Mouse (Mus musculus) lung, postnatal 25 days (tissue): ENCODE data around the gene Jmjd8.
"Not testable (repeated sequence)": the region's sequence is repeated elsewhere in the genome, so short reads cannot be mapped to it uniquely, and the experiment has no call there.

Experiments
- DNase-seq: peaks from one replicate; pipeline ENCODE4 v3.0.0; 2022; ENCODE audit warnings: low spot score

Gene Jmjd8

DNA sequence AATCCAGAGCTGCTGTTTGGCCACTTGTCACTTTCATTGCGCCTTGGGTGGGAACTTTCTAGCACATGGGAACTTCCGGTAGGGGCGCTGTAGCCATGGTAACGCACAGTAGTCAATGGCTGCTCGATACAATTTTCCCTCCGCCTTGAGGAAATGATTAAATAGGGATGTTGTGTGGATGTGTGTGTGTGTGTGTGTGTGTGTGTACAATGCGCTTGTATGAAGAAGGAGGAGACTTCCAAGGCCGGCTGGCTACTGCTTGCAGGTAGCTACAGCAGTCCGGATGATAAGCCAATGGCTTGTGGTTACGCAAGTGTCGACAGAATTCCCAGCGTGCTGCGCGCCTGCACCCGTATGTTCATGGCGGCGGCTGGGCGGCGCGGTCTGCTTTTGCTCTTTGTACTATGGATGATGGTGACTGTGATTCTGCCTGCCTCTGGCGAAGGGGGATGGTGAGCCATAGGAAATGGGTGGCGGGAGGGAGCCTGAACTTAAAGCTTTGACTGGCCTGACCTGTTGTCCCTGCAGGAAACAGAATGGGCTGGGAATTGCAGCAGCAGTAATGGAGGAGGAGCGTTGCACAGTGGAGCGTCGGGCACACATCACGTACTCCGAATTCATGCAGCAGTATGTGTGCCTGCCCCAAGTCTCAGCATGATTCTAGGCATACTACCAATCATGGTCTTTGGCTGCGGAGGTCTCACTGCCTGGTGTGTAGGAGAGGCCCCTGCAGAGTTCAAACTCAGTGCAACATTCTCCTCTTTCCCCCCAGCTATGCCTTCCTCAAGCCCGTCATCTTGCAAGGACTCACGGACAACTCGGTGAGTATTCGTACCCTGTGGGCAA lies at the start of gene Jmjd8:
Gene Jmjd8 (plus strand): TSS at position 156 of the 846 bp plus-strand sequence.
- DNase-seq: peak; percentile 73

DNA sequence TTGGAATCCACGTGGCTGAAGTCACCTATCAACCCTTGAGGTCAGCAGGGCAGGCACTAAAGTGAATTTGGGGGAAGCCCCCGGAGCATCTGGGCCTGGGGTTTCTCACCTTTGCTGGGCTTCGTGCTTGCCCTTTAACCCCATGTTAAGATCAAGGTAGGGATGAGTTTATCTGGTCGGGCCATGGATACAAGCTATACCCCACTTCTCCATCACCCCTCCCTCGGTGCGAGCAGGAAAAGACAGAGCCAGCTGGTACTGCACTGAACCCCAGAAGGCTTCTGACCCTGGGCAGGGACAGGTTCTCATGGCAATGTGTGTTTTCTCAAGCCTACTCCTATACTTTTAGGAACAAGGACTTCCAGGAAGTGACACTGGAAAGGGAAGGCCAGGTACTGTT lies 47.3 kb upstream of the Jmjd8 start:
- no peak for DNase-seq

DNA sequence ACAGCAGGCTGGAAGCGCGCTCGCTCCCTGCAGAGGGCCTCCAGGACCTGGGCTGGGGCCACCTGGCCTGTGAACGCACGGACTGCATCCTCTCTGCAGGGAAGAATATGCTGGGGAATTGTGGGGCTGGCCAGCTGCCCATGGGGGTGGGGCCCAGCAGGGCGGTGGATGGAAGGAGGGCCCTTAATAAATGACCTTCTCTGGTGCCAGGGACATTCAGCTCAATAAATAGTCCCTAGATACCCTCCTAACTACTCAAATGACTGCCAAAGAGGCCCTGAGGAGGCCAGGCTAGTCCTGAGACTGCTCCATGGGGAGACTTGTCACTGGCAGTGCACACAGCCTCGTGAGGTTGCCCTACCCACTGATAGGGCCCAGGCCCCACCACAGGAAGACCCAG lies 45.6 kb upstream of the Jmjd8 start:
- no peak for DNase-seq

DNA sequence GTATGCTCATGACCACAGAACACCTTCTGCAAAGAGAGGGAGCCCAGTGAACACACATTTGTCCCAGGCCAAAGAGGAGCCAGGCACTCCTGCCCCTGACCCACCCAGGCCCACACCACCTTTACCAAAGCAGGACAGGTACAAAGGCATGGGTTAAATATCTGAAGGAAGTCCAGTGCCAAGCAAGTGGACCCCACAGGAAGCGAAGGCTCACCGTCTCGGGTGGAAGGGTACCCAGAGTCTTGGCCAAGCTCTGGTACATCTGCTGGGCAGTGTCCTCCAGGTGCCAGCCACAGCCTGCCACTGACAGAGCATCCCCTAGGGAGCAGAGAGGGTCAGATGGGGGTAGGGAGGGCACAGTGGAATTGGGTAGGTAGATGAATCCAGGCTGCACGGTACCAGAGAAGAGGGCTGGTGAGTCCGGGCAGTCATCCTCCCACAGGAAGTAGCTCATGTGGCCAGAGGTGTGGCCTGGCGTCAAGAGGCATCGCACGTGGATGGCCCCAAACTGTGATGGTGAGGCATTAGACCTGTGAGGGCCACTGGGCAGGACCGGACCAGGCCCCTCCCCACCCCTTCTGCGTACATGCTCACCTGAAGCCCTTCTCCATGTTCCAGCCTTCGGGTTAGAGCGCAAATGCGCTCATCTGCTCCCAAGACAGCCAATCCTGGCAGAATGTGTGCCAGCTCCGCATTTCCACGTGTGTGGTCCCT lies 44.6 kb upstream of the Jmjd8 start:
- no peak for DNase-seq

DNA sequence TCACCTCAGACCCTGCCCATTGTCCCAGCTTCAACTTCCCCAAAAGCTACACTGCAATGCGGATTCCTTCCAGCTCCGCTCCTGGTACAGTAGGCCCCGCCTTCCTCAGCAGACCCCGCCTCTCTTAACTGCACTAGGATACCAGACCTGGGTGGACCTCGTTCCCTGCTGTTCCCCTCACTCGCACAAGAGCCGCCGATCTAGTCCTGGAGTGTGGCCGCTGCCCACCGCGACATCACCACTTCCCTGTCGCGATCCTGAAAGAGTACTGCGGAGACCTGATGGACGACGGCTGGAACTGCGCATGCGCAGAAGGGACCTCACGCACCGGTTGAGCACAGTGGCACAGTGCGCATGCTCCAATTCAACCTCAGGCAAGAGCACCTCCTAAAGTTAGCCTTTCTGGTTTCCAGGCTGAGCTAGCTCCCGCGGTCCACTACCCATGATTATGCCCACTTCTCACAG lies 43.4 kb upstream of the Jmjd8 start, which contains the start of gene Haghl:
Gene Haghl (minus strand): TSS at position 393 of the 465 bp plus-strand sequence.
- peak; percentile 94 for DNase-seq

DNA sequence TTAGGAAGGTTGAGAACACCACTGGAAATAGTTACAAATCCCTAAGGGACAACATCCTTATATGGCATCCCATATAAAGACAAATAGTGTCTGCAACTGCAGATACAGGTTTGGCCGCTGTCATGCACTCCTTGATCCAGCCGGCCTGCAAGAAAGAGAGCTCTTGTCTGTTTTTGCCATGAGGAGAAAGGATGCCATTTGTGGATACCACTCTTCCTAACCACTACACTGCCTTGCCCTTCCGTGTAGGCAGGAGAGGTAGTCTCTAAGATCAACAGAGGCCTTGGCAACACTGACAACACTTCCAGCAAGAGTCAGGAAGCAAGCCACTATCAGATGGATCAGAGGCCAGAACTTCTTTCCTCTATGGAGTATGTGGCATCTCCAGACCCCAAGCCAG lies 42.4 kb upstream of the Jmjd8 start, which contains the start of gene Ccdc78:
Gene Ccdc78 (plus strand): TSS at position 301 of the 400 bp plus-strand sequence.
- DNase-seq: no peak

DNA sequence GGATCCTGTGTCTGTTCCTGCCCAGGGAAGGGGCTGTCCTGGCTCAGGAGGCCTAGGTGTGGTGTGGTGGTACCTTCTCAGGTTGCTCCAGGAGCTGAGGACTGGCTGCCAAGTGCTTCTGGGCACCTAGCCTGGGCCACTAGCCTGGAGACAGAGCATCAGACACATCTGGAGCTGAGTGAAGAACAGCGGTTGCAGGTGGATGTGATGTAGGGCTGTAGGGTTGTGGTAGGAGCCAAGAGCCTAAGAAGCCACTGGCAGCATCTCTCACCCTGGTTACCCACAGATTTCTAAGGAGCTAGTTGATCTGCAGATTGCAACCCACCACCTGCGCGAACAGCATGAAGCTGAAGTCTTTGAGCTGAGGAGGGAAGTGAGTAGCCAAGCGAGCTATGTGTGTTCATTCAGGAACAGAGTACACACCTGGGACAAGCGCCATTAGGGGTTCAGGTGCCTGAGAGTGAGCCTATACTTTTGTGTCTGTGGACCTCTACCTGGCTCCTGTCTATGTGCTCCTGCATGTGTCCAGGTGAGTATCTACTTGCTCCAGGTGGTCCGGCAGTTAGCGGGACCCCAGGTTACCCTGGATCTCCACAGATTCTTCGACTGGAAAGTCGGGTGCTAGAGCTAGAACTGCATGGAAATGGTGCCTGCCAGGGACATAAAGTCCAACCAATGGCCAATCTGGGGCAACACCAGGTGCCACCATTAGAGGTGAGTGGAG lies 41.7 kb upstream of the Jmjd8 start:
- no peak for DNase-seq

DNA sequence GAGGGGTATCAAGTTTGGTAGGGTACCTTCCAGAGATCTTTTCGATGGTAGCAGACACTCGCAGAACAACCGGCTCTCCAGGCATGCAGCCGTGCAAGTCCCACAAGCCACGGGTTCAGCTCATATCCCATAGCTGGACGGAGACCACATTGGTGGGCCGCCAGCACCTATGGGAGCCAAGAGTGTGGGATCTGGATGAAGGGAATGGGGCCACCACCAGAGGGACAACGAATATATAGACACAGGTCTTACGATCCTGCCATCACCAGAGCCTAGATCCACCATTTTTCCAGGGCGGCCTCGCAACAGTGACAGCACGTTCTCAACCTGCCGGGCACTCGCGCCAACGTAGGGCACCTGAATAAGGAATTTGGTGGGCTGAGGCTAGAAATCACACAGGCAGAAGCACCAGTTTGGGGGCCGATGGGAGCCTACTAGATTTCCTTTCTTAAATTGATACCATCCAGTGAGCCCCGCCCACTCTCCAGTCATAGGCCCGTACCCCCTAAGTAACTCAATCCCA lies 37.3 kb upstream of the Jmjd8 start:
- DNase-seq: no peak

DNA sequence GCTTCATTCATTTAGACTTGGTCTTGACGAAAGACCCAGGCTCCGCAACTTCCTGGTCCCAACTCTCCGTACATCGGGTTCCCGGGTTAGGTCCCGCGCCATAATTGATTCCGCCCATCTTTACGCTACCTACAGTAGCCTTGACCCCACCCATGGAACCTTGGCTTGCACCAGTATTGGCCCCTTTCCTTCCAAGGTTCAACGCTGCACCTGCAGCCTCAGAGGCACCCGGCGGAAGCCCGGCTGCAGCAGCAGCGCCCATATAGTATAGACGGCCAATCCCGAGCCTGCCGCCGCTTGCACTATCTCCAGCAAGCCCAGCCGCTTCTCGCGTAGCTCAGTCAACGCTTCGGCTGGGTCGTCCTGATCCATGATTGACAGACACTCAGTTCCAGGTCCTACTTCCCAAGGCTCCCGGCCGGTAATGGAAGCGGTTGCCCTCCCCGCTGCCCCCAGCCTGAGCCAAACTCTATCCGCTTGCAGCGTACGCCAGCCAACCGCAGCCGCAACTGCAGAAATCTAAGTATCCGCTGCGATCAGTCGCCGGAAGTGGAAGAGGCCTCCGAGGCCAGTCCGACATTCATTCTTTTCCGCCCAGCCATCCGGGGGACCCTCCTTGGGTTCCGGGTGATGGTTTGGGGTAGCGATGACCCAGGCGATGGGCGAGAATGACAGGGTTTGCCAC lies 36.7 kb upstream of the Jmjd8 start:
- peak; percentile 77 for DNase-seq

DNA sequence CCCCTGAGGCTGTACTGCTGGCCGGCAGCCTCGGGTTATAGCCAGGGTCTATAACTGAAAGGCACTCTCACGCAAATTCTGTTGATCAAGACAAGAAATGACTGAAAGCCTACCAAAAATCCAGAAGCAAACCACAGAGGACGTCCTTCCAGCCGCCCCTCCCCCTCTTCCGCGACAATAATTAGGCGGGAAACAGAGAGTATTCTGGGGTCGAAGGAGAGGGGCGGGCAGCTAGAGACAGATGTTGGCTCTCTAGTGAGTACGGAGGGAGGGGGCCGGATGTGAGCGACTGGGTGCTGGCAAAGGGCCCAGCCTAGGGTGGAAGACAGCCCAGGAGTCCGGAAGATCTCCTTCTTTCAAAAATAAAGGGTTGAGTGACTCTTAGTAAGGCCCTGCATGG lies 36.1 kb upstream of the Jmjd8 start, which contains the start of gene Fam173a:
Gene Fam173a (minus strand): TSS at position 287 of the 400 bp plus-strand sequence.
- DNase-seq: peak; percentile 77

DNA sequence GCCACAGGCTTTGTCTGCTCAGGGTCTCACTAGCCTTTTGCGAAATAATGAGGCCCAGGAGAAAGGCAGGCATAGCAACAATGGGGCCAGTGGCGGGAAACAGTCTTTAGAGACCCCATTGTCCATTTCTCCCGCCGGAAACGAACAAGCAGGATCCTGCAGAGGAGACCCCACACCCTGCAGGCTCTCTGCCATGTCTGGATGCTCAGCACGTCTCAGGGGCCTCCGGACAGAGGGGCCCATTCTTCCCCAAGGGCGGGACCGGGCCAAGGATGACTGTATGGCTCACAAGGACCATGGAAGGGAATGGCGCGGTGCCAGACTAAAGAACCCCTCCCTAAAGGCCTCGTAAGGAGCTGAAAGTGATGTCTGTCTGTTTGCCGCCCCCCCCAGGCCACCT lies 34.5 kb upstream of the Jmjd8 start:
- DNase-seq: no peak

DNA sequence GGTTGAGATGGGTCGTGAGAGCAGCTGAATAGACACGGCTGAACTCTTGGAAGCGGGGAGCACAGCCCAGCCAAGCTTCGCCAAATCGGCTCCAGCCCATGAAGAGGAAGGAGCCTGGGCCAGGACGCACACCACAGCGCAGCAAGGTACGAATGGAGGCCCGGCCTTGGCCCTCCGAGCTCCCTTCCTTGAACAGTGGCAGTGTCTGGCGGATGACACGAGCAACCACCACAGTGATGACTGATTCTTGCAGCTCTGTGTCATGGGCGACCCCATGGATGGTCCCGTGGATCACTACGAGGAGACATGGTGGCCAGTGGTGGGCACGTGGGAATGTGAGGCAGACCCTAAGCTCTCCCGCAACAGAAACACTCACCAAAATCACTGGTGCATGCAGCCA lies 33.7 kb upstream of the Jmjd8 start:
- no peak for DNase-seq

DNA sequence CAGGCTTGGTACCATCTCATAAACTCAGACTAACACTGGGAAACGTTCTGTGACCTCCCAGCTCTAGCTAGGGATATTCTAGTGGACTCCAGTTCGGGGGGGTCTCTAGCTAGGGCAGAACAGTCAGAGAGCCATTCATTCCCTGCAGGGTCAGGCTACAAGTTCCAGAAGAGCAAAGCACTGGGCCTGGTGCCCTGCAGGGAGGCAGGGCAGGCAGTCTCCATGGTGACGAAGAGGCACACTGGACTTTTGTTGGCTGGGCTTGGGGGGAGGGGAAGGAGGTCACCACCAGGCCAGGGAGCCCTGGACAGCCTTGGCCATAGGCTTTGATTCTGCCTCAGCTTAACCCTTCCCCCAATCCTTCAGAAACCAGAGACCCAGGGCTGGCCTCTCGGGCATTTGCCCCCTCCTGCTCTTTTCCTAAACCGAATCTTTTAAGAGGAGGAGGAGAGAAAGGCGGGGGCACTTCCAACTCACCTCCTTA lies 33.0 kb upstream of the Jmjd8 start, which contains the start of gene AC134908.4:
Gene AC134908.4 (minus strand): TSS at position 51 of the 484 bp plus-strand sequence.
- no peak for DNase-seq

DNA sequence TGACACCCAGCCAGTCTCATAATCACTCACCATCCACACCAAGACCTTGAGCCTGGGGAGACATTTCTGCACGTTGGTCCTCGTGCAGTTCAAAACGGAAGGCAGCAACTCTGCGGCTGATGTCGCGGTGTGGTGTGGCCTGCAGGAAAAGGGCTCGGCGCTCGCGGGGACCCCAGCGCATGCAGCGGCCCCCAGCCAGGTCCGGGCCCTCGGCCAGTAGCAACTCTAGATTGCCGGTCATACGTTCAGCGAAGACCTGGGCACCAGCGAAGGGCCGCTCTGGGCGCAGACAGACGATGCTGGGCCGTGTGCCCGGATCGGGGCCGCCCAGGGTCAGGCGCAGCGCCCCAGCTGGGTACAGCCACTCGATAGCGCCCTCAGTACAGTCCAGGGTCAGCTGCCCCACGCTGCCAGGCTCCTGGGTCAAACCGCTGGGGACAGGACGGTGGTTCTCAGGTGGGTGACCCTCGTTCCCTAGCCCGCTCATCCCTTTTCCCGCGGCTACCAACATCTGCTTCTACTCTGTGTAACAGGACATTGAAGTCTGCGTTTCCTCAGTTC lies 32.4 kb upstream of the Jmjd8 start:
- DNase-seq: no peak

DNA sequence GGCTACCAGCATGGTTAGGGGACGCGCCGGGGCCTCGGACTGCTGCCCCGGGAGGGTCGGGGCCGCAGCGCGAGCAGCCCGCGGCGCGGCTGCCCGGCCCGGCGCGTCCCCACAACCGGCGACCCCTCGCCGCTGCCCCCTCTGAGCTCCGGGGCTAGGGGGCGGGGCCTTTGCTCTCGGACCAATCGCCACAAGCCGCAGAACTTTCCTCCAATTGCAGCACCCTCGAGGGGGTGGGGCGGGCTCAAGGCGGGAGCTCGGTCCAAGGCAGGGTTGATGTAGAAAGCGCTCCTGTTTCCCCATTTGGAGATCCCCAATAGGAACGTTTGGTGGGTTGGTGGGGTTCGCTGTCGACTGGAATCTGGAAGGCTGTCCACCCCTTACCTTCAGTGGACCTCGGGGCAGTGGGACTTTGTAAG lies 31.7 kb upstream of the Jmjd8 start, which contains the start of gene Metrn:
Gene Metrn (minus strand): TSS at position 186 of the 419 bp plus-strand sequence.
- peak; percentile 88 for DNase-seq

DNA sequence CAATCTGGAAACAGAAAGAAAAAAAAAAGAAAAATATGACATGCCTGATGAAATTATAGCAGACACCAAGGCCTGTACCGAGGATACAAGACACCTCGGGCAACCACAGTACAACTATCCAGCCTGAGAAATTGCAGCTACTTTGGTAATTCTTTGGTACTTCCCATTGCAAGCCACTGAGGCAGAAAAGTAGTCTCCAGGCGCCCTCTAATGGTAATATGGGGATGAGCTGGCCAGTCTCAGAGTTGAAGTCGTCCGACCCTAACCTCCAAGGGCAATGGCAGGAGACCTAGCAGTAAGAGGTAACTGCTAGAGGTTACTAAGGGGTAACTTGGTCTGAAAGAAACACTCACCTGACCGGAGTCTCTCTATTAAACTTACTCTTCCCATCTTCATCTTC lies 27.6 kb upstream of the Jmjd8 start:
- DNase-seq: peak; percentile 83

DNA sequence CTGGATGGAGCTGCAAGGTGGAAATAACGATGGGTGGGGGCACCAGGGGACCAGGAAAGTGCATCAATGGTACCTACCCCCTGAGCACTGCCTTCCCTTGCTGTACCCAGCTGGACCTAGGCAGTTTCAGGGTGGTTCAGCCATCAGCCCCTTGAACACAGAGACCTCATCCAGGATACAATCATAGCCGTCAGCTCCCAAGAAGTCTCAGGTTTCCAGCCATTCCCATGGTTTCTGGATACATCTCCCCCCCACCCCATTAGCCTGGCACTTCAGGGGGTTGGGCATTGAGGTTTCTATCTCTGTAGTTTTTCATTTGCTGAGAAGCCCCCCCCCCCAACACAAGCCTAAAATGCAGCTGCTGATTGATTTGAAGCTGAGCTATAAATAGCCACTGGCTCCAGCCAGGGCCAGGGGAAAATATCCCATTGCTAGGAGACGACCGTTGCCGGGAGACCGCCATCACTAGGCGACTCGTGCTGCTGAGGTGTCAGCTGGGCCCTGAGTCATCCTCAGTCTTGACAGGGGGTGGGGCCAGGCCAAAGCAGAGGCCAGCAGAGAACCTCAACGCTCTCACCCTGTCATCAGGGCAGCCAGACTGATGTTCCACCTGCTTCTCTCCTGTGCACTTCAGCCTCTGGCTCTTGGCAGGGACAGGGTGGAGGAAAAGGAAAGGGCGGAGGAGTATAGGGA lies 25.7 kb upstream of the Jmjd8 start:
- no peak for DNase-seq

DNA sequence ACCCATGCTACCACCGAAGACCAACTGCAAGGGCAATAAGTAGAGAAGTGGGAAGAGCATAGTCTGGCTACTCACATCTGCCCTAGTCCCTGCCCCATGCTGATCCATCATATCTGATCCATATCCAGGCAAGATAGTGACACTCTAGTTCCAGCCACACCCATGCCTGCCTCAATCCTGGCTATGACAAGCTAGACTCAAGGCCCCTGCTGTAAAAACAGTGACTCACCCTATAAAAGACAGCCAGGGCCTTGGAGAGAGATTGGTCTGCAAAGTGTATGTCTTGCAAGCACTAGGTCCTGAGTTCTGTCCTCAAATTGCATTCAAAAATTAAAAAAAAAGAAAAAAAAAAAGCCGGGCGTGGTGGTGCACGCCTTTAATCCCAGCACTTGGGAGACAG lies 22.2 kb upstream of the Jmjd8 start:
- DNase-seq: no peak

DNA sequence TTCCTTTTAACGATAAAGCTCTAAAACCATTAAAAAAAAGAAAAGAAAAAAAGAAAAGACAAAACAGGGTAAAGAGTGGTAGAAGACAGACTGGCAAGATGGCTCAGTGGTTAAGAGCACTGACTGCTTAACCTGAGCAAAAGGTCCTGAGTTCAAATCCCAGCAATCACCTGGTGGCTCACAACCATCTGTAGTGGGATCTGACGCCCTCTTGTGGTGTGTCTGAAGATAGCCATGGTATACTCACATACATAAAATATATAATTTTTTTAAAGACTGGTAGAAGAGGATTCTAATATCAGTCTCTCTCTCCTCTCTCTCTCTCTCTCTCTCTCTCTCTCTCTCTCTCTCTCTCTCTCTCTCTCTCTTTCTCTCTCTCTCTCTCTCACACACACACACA lies 21.2 kb upstream of the Jmjd8 start:
- DNase-seq: not testable (repeated sequence)

DNA sequence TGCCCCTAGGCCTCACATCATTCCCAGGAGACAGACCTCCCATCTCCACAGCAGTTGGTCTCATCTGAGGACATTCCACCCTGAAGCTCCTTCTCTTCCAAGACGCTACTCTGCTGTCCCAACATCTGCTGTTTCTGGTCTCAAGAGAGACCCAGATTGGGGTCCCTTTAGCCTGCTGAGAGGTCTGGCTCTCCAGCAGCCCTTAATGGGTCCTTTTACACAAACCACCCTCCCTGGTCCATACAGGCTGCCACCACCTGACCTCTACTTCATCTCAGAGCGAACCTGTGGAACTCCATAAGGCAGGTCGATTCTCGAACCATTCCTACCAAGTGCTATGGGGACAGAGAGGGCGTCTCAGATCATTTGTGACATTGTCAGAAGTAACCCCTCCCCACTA lies 20.6 kb upstream of the Jmjd8 start:
- DNase-seq: no peak
